Mouse (Mus musculus) ES-E14 (cell line): ENCODE results near the gene Creld2. TPM values are rescaled to one million over a fixed set of nuclear protein-coding genes. Genes with fewer than 3 reads are reported as not detected.

Experiments used
- DNase-seq: peaks from one replicate; pipeline ENCODE4 v3.0.0-alpha.2; 2013; ENCODE audit warnings: low read depth, low spot score
- H3K27ac ChIP-seq: 2 replicates; pipeline ENCODE4 v1.5.1; 2012; ENCODE audit warnings: low read depth, mild to moderate bottlenecking, low read length, moderate library complexity, mixed read lengths; ENCODE audit not compliant: poor library complexity, insufficient read depth, severe bottlenecking
- H3K36me3 ChIP-seq: 2 replicates; pipeline ENCODE4 v1.6.1; 2012; ENCODE audit warnings: mild to moderate bottlenecking, low read length, moderate library complexity, mixed read lengths; ENCODE audit not compliant: control insufficient read depth, poor library complexity, insufficient read depth, severe bottlenecking
- H3K4me1 ChIP-seq, 2 experiments: fragments of 150-350 bp in 1 of 2; sonication (generic) in 1 of 2; 2 replicates each; pipeline ENCODE4 v1.6.1; 2012; ENCODE audit warnings: low read length in 2 of 2, mild to moderate bottlenecking in 1 of 2, mixed read lengths in 1 of 2; ENCODE audit not compliant: control insufficient read depth in 2 of 2, insufficient read depth in 2 of 2, poor library complexity in 1 of 2
- H3K4me3 ChIP-seq, 2 experiments: fragments of 150-350 bp in 1 of 2; sonication (generic) in 1 of 2; 2 replicates each; pipeline ENCODE4 v1.5.1; 2012; ENCODE audit warnings: low read length in 2 of 2, low read depth in 1 of 2, mild to moderate bottlenecking in 1 of 2, mixed read lengths in 1 of 2; ENCODE audit not compliant: insufficient read depth in 1 of 2, poor library complexity in 1 of 2, severe bottlenecking in 1 of 2
- H3K9ac ChIP-seq: 2 replicates; pipeline ENCODE4 v1.6.1; 2012; ENCODE audit warnings: low read depth, mild to moderate bottlenecking, low read length, mixed read lengths; ENCODE audit not compliant: poor library complexity, insufficient read depth, severe bottlenecking
- H3K9me3 ChIP-seq: fragments of 150-350 bp; sonication (generic); 2 replicates; pipeline ENCODE4 v1.6.1; 2012; ENCODE audit warnings: low read depth, mild to moderate bottlenecking, low read length; ENCODE audit not compliant: control insufficient read depth, insufficient read depth
- CHD2 ChIP-seq: IDR thresholded peaks from 2 replicates; pipeline ENCODE4 v1.6.1; 2014; ENCODE audit warnings: mild to moderate bottlenecking, low read depth, low read length, inconsistent platforms
- HCFC1 ChIP-seq: IDR thresholded peaks from 2 replicates; pipeline ENCODE4 v1.6.1; 2012; ENCODE audit warnings: low read length, inconsistent platforms, borderline replicate concordance; ENCODE audit not compliant: insufficient read depth
- MAFK ChIP-seq: IDR thresholded peaks from 2 replicates; pipeline ENCODE4 v1.6.1; 2014; ENCODE audit warnings: mild to moderate bottlenecking, low read depth, low read length, inconsistent platforms; ENCODE audit not compliant: insufficient read depth
- ZC3H11A ChIP-seq: IDR thresholded peaks from 2 replicates; pipeline ENCODE4 v1.6.1; 2012; ENCODE audit warnings: low read depth, mild to moderate bottlenecking, inconsistent platforms, low read length, borderline replicate concordance
- ZNF384 ChIP-seq: IDR thresholded peaks from 2 replicates; pipeline ENCODE4 v1.6.1; 2012; ENCODE audit warnings: low read depth, low read length, inconsistent platforms
- in situ Hi-C, 2 experiments: fragments of 600-800 bp; cut with MboI; formaldehyde crosslinking; loops; one replicate each; pipeline ENCODE4 v1.15.1; 2025; ENCODE audit warnings: low sequenced_read_pairs in 2 of 2, inconsistent platforms in 1 of 2; ENCODE audit not compliant: unreplicated experiment in 2 of 2
- total RNA-seq: library from RNA; depleted of rRNA; stranded (reverse); fragments of 300-350 nt; gene quantifications from 2 replicates; pipeline ENCODE4 v1.2.3, GENCODE M21; 2012; rRNA removed

The Creld2 gene
- total RNA-seq, 1 experiment = 328 TPM

DNA sequence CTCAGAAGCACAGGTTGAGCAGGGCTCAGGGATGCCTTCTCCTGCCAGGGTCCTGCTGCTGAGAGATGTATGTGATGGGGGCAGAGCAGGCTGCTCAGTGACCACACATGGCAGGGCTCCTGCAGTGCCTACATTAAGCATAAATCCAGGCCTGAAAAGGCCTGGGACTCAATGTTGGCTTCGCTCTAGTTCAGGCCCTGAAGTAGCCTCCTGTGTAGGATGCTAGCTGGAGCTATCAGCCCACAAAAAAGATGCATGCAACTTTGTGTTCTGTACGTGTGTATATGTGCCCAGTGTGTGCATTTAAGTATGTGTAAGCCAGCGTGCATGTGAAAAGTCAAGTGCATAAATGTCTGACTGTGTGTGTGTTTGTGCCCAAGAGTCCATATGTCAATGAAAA lies 54.6 kb downstream of the Creld2 start:
- Histone ChIP-seq H3K27ac (no peak overlapping the region), H3K4me3 (no peak overlapping the region), H3K4me1 (peaks cover 0 to 10% of the 10 kb centered on the region in 2 experiments; a peak in 1 of 4 replicates), H3K36me3 (no peaks in the 10 kb centered on the region), H3K9me3 (no peaks in the 10 kb centered on the region), H3K9ac (no peak overlapping the region)
- in situ Hi-C loops = no loop called here
- TF ChIP-seq MAFK (no peak), CHD2 (no peak), HCFC1 (no peak), ZNF384 (no peak), ZC3H11A (no peak)
- DNase-seq = no peak

DNA sequence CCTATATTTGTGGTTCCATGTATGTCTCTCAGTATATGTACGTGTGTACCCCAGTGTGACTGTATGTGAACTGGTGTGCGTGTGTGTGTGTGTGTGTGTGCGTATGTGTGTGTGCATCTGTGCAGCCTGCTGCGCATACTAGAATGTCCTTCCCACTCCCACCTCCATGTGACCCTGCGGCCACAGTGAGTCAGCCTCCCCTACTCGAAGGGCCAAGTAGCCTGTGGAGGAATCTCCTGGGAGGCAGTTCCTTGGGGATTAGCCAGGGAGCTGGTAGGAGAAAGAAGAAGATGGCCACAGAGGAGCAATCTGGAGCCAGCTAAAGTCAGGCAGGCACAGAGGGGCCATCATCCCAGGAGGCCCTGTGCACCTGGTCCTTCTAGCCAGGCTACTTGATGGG lies 55.0 kb downstream of the Creld2 start:
- no peak for TF ChIP-seq HCFC1
- no peak for TF ChIP-seq MAFK
- no peak for TF ChIP-seq CHD2
- no peak for TF ChIP-seq ZC3H11A
- no peak for TF ChIP-seq ZNF384
- in situ Hi-C loops = no loop called here
- no peak overlapping the region for H3K4me3 ChIP-seq
- DNase-seq = no peak
- no peaks in the 10 kb centered on the region for H3K36me3 ChIP-seq
- peaks cover 0 to 10% of the 10 kb centered on the region in 2 experiments; a peak in 1 of 4 replicates for H3K4me1 ChIP-seq
- H3K9ac ChIP-seq = no peak overlapping the region
- no peaks in the 10 kb centered on the region for H3K9me3 ChIP-seq
- no peak overlapping the region for H3K27ac ChIP-seq

DNA sequence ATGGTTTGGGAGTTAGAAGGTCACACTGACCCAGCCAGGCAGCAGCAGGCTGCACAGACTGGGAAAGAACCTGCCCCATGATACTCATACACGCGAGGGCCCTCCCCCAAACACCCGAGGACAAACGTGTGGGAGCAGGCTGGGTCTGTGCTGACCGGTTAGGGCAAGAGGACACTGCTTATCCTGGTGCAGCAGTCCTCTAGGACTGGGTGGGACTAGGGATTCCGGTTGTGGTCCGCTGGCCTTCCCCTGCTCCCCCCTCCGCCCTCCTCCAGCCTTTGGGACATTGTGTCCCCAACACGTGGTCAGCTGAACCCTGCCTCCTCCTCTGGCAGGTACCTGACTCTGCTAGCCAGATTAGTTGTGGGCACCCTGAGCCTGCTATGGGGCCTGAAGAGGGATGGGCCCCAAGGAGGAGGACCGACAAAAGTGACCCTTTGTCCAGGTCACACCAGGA lies 56.2 kb downstream of the Creld2 start:
- peaks cover 0 to 10% of the 10 kb centered on the region in 2 experiments; a peak in 1 of 4 replicates for H3K4me1 ChIP-seq
- in situ Hi-C loops = no loop called here
- no peaks in the 10 kb centered on the region for H3K36me3 ChIP-seq
- no peaks in the 10 kb centered on the region for H3K9me3 ChIP-seq
- TF ChIP-seq ZC3H11A (no peak), HCFC1 (no peak), MAFK (no peak), ZNF384 (no peak), CHD2 (no peak)
- no peak overlapping the region for H3K9ac ChIP-seq
- no peak for DNase-seq
- H3K27ac ChIP-seq = no peak overlapping the region
- no peak overlapping the region for H3K4me3 ChIP-seq

Other genes with a start within 250 kb of the Creld2 start
- gene Zdhhc25, start 219.3 kb upstream of the Creld2 start, total RNA-seq = not detected in 2 replicates
- 52.0 and 54.2 TPM in 2 replicates for gene Brd1, start 85.4 kb upstream of the Creld2 start, total RNA-seq
- 32.9 and 43.6 TPM in 2 replicates for gene Zbed4, start 68.0 kb upstream of the Creld2 start, total RNA-seq
- gene Alg12, start 328 bp upstream of the Creld2 start, total RNA-seq = 17.0 and 17.8 TPM in 2 replicates
- gene Pim3, start 42.5 kb downstream of the Creld2 start, total RNA-seq = 159 and 169 TPM in 2 replicates
- gene Ttll8, start 134.8 kb downstream of the Creld2 start, total RNA-seq = 0.11 and 0.13 TPM in 2 replicates
- gene Mlc1, start 159.4 kb downstream of the Creld2 start, total RNA-seq = 0.32 and 0.36 TPM in 2 replicates
- gene Mov10l1, start 163.3 kb downstream of the Creld2 start, total RNA-seq = 26.7 and 34.4 TPM in 2 replicates
- gene Panx2, start 240.1 kb downstream of the Creld2 start, total RNA-seq = 0.22 and 0.58 TPM in 2 replicates